Mouse (Mus musculus): ENCODE measurements around the gene Gfod1. TPM values are rescaled to one million over a fixed set of nuclear protein-coding genes. Genes with fewer than 3 reads are reported as not detected.
A peak's percentile ranks its signal among the peaks of the same experiment; 100 is the strongest.

Gfod1 gene
- polyA plus RNA-seq, 1 experiment = 4.4 TPM

GRCm38 (mm10) chr13:43236630-43237029, 67.3 kb downstream of the Gfod1 start:
- peaks cover 40% of the 10 kb centered on the region for H3K4me1 ChIP-seq (ENCODE audit: control insufficient read depth, insufficient read depth, insufficient read length, low read length)
- H3K27ac ChIP-seq (replicated peaks; ENCODE audit: low read depth, low read length) = peak overlapping the region; percentile 94
- no peak overlapping the region for H3K4me3 ChIP-seq (ENCODE audit: insufficient read depth, low read depth, low read length)

- H3K27ac ChIP-seq (replicated peaks; ENCODE audit: low read depth, low read length) = peak overlapping the region; percentile 58
- H3K4me3 ChIP-seq (ENCODE audit: insufficient read depth, low read depth, low read length) = no peak overlapping the region
- H3K4me1 ChIP-seq (ENCODE audit: control insufficient read depth, insufficient read depth, insufficient read length, low read length) = peaks cover 43% of the 10 kb centered on the region
These were observed 68.0 kb downstream of the Gfod1 start for GRCm38 (mm10) chr13:43235982-43236381.

DNA sequence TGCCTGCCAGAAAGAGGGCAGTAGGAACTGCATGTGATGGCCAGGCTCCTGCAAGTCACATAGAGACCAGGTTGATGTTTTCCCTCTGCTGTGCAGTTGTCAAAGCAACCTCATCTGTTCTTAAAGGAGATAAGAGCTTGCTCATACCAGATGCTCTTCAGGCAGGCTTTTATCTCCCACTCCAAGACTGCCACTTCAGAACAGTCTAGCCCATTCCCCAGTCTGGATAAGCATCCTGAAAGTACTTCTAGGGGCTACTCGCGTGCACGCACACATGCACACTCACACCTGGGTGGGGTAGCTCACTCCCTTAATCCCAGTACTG, 68.4 kb downstream of the Gfod1 start:
- Histone ChIP-seq H3K27ac (replicated peaks; ENCODE audit: low read depth, low read length) (peak overlapping the region; percentile 58), H3K4me1 (ENCODE audit: control insufficient read depth, insufficient read depth, insufficient read length, low read length) (peaks cover 47% of the 10 kb centered on the region), H3K4me3 (ENCODE audit: insufficient read depth, low read depth, low read length) (no peak overlapping the region)

DNA sequence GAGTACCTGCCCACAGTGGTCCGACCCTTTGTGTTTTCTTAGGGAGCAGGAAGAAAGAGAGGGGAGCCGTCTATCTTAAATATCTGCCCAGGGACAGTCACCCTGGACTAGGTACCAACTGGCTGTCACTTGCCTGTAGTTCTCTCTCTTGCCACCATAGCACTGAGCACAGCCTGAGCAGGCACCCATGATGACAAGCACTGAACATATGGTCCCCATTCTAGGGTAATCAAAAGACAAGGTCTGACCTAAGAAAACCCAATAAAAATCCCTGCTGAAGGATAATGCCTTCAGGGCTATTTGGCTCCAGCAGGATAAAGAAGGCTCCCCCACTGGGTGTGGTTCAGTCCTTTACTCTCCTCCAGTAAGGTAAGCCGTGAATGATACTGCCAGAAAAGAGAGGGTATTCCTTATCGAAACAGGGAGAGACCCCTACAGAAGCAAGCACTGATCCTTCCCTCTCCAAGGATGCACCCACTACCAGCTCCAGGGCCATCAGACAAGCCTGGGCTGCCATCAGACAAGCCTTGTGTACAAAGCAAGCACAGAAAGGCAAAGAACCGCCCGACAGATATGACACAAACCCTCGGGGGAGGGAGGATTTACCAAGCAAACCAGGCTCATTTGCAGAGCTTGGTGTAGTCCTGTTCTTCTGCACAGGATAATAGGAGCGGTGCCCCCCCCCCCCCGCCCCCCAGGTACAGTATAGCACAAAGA, 68.9 kb downstream of the Gfod1 start:
- no peak overlapping the region for H3K4me3 ChIP-seq (ENCODE audit: insufficient read depth, low read depth, low read length)
- H3K27ac ChIP-seq (replicated peaks; ENCODE audit: low read depth, low read length) = no peak overlapping the region
- peaks cover 53% of the 10 kb centered on the region for H3K4me1 ChIP-seq (ENCODE audit: control insufficient read depth, insufficient read depth, insufficient read length, low read length)

DNA sequence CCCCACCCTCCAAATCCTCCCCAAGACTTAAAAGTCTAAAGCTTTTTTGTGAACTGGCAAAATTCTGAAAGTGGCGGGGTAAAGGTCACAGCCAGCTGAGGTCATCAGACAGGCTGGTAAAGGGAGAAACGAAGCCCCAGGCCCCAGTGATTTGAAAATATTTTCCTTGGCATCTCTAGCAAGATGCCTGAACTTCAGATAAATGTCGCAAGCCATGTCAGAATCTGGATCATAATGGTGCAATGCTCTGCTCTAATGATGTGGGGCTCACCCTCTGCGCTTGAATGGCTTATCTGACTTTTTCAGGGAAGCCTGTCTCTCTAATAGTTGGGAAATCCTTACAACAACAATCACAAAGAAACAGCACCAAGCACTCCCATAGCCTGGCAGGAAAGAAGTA, 70.6 kb downstream of the Gfod1 start:
- H3K4me1 ChIP-seq (ENCODE audit: control insufficient read depth, insufficient read depth, insufficient read length, low read length) = peaks cover 51% of the 10 kb centered on the region
- H3K27ac ChIP-seq (replicated peaks; ENCODE audit: low read depth, low read length) = peak overlapping the region; percentile 6; the same call in 1 of the 2 replicates
- H3K4me3 ChIP-seq (ENCODE audit: insufficient read depth, low read depth, low read length) = no peak overlapping the region

- Histone ChIP-seq H3K27ac (replicated peaks; ENCODE audit: low read depth, low read length) (peak overlapping the region; percentile 93), H3K4me1 (ENCODE audit: control insufficient read depth, insufficient read depth, insufficient read length, low read length) (peaks cover 46% of the 10 kb centered on the region), H3K4me3 (ENCODE audit: insufficient read depth, low read depth, low read length) (no peak overlapping the region)
These were observed 71.8 kb downstream of the Gfod1 start for GRCm38 (mm10) chr13:43231965-43232860.

DNA sequence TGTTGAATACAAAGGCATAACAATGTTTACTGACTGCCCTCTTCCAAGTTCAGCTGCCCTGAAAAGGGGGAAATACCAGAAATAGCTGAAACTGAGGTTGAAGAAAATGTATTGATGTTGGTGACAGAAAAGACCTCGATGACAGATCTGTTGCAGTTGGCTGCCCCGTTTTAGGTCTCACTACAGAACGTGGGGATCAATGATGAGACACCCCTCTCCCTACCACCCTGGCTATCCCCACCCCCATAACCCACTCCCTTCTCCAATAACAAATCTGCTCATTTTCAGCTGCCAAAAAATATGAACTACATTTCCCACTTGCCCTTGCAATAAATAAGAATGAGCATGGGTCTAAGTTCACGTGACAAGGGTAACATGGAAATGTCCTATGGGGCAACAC, 73.1 kb downstream of the Gfod1 start:
- H3K27ac ChIP-seq (replicated peaks; ENCODE audit: low read depth, low read length) = peak overlapping the region; percentile 83
- H3K4me1 ChIP-seq (ENCODE audit: control insufficient read depth, insufficient read depth, insufficient read length, low read length) = peaks cover 44% of the 10 kb centered on the region
- H3K4me3 ChIP-seq (ENCODE audit: insufficient read depth, low read depth, low read length) = no peak overlapping the region

- Histone ChIP-seq H3K27ac (replicated peaks; ENCODE audit: low read depth, low read length) (peak overlapping the region; percentile 52), H3K4me3 (ENCODE audit: insufficient read depth, low read depth, low read length) (no peak overlapping the region), H3K4me1 (ENCODE audit: control insufficient read depth, insufficient read depth, insufficient read length, low read length) (peaks cover 41% of the 10 kb centered on the region)
These were observed 73.7 kb downstream of the Gfod1 start for GRCm38 (mm10) chr13:43230238-43230637.

DNA sequence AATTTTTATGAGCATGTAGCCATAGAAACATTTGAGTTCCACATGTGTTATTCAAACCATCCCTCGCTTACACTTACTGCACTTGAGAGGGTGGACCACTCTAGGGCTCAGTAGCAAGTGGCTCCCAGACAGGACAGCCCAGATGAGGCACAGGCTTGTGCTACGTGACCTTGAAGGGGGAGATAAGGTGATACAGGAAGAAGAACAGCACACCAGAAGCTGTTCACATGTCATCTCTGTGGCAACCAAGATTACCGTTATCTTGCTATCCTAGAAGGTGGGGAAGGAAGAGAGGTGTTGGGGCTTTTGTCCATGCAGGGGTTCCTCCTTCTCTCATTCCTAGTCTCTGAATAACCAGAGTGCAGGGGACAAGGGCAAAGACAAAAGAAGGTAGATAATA, 74.2 kb downstream of the Gfod1 start:
- Histone ChIP-seq H3K27ac (replicated peaks; ENCODE audit: low read depth, low read length) (peak overlapping the region; percentile 30), H3K4me1 (ENCODE audit: control insufficient read depth, insufficient read depth, insufficient read length, low read length) (peaks cover 41% of the 10 kb centered on the region), H3K4me3 (ENCODE audit: insufficient read depth, low read depth, low read length) (no peak overlapping the region)

GRCm38 (mm10) chr13:43228141-43228540, 75.8 kb downstream of the Gfod1 start:
- Histone ChIP-seq H3K4me3 (ENCODE audit: insufficient read depth, low read depth, low read length) (no peak overlapping the region), H3K4me1 (ENCODE audit: control insufficient read depth, insufficient read depth, insufficient read length, low read length) (peaks cover 28% of the 10 kb centered on the region), H3K27ac (replicated peaks; ENCODE audit: low read depth, low read length) (no peak overlapping the region)

DNA sequence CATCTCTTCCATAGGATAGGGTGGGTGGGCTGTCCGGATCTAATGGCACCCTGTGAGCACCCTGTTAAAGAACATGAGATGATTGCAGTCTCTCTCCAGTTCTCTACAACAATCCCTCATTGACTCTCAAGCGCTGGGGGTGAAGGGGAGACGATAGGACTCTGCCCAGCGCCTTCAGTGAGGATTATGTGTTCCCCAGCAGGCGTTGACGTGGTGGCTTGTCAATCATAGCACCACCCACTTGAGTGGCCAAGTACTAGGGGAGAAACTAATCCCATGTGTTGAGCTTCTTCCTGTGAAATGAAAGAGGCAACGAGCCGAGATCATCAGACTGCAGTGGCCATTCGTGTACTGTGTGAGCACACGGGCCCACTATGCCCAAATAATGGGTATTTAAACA, 77.9 kb downstream of the Gfod1 start:
- Histone ChIP-seq H3K27ac (replicated peaks; ENCODE audit: low read depth, low read length) (no peak overlapping the region), H3K4me3 (ENCODE audit: insufficient read depth, low read depth, low read length) (no peak overlapping the region), H3K4me1 (ENCODE audit: control insufficient read depth, insufficient read depth, insufficient read length, low read length) (peaks cover 18% of the 10 kb centered on the region)

- H3K4me1 ChIP-seq (ENCODE audit: control insufficient read depth, insufficient read depth, insufficient read length, low read length) = peaks cover 9% of the 10 kb centered on the region
These were observed 78.8 kb downstream of the Gfod1 start for GRCm38 (mm10) chr13:43225161-43225560.

DNA sequence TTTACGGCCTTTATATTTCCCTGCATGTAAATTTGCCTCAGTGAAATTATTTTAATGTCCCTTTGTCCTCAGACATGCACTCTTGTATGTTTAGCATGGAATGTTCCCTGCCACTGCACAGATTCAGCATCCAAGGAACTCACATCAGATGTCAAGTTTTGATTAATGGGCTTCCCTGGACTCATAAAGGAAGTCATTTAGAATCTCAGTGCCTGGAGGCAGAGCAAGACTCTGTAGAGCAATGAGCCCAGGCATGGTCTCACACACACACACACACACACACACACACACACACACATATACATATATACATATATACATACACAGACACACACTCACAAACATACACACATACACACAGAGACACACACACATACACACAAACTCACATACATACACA, 81.9 kb downstream of the Gfod1 start:
- Histone ChIP-seq H3K4me3 (ENCODE audit: insufficient read depth, low read depth, low read length) (no peak overlapping the region), H3K4me1 (ENCODE audit: control insufficient read depth, insufficient read depth, insufficient read length, low read length) (peaks cover 17% of the 10 kb centered on the region), H3K27ac (replicated peaks; ENCODE audit: low read depth, low read length) (no peak overlapping the region)

More at GRCm38 (mm10) chr13:43225161-43225560, 78.8 kb downstream of the Gfod1 start:
- no peak overlapping the region for H3K4me3 ChIP-seq (ENCODE audit: insufficient read depth, low read depth, low read length)
- H3K27ac ChIP-seq (replicated peaks; ENCODE audit: low read depth, low read length) = no peak overlapping the region

DNA sequence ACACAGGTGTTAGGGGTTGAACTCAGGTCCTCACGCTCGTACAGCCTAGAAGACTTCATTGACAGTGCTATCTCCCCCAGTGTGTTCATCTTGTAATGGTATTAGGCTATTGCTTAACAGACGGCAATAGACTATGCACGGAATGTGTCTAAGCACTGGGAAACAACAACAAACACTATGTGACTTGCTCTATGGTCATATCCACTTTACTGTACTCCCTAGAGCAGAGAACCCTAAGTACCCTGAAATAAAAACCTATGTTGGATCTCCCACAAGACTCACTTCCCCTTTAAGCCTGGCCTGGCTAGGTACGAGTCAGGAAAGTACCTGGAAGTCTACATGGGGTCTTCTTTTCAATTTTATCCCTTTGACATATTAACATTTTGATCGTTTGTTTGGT, 82.7 kb downstream of the Gfod1 start:
- Histone ChIP-seq H3K27ac (replicated peaks; ENCODE audit: low read depth, low read length) (no peak overlapping the region), H3K4me3 (ENCODE audit: insufficient read depth, low read depth, low read length) (no peak overlapping the region), H3K4me1 (ENCODE audit: control insufficient read depth, insufficient read depth, insufficient read length, low read length) (peaks cover 21% of the 10 kb centered on the region)

- no peak overlapping the region for H3K4me3 ChIP-seq (ENCODE audit: insufficient read depth, low read depth, low read length)
- H3K27ac ChIP-seq (replicated peaks; ENCODE audit: low read depth, low read length) = no peak overlapping the region
- H3K4me1 ChIP-seq (ENCODE audit: control insufficient read depth, insufficient read depth, insufficient read length, low read length) = peaks cover 26% of the 10 kb centered on the region
These were observed 83.3 kb downstream of the Gfod1 start for GRCm38 (mm10) chr13:43220635-43221034.

All from brown adipose tissue, adult 24 weeks (tissue).